Comparison of ENCODE assay signal across 23 mouse cellular contexts in genomic region chr10:87904324-87904723, GRCm38 (mm10). TPM values are rescaled to one million over a fixed set of nuclear protein-coding genes. Genes with fewer than 3 reads are reported as not detected.
DNase-seq lines count a peak whose midpoint lies in the region; ATAC-seq and TF ChIP-seq lines count a peak whose summit lies in the region.
"Had no signal": no experiment of that assay in that cellular context is flagged by ENCODE, and none has a peak within 500 bp of the region (broad histone marks: within the 10 kb centered on the region; RNA-seq: fewer than 3 reads in every experiment).

No protein-coding gene starts in this region.

- peak; percentile 23 to 28 for DNase-seq in cerebellum, postnatal 14 days
- no peak for DNase-seq in cerebellum, adult 2 months
- DNase-seq in heart, adult 18-20 months: no peak
- no peak for DNase-seq in lung, adult 2 months
- DNase-seq in lung, postnatal 10 days: peak; percentile 34
- no peak for DNase-seq in kidney, postnatal 4 days
- DNase-seq: adrenal gland, postnatal 10 days; cerebellum, postnatal 25 days; heart, postnatal 10 days; liver, embryonic 13.5 days; thymus, postnatal 14 days had no signal

- H3K27ac ChIP-seq in cerebellum, adult 2 months (ENCODE audit: insufficient read depth, low read length): no peak overlapping the region
- H3K27ac ChIP-seq in heart, embryonic 13.5 days (replicated peaks): peak overlapping the region; percentile 48
- no peak overlapping the region for H3K27ac ChIP-seq in lung, embryonic 15.5 days
- H3K27ac ChIP-seq: embryonic facial prominence, embryonic 13.5 days; hindbrain, postnatal 0 days; kidney, embryonic 15.5 days; limb, embryonic 12.5 days; liver, embryonic 13.5 days; midbrain, embryonic 15.5 days; neural tube, embryonic 12.5 days had no signal

- TF ChIP-seq CTCF in cerebellum, adult 2 months (IDR thresholded peaks at IDR 0.05; ENCODE audit: borderline replicate concordance, insufficient read depth, low read depth, low read length): no peak
- no peak for TF ChIP-seq CTCF in lung, adult 2 months (IDR thresholded peaks at IDR 0.05; ENCODE audit: insufficient read depth, low read length)

- WGBS in cerebellum, adult 2 months: 13% methylated on average over 5 of the region's 5 CpGs
- WGBS in heart, embryonic 13.5 days: 36% methylated on average over 5 of the region's 5 CpGs
- WGBS in lung, embryonic 15.5 days: 29% methylated on average over 5 of the region's 5 CpGs
- WGBS in lung, adult 2 months: 33% methylated on average over 5 of the region's 5 CpGs

- H3K4me3 ChIP-seq in cerebellum, adult 2 months (replicated peaks; ENCODE audit: insufficient read depth, low read depth, low read length): no peak overlapping the region
- H3K4me3 ChIP-seq in heart, embryonic 13.5 days: no peak overlapping the region
- H3K4me3 ChIP-seq in lung, embryonic 15.5 days: no peak overlapping the region
- no peak overlapping the region for H3K4me3 ChIP-seq in lung, adult 2 months (replicated peaks; ENCODE audit: extremely low read depth, low read depth, low read length)
- H3K4me3 ChIP-seq: embryonic facial prominence, embryonic 13.5 days; erythroblast, embryonic 14.5 days; kidney, embryonic 15.5 days; limb, embryonic 12.5 days; liver, embryonic 13.5 days; midbrain, embryonic 15.5 days; neural tube, embryonic 12.5 days had no signal

- no peak for TF ChIP-seq POLR2A in cerebellum, adult 2 months (IDR thresholded peaks at IDR 0.05; ENCODE audit: borderline replicate concordance, insufficient read depth, low read length)
- TF ChIP-seq POLR2A in lung, adult 2 months (IDR thresholded peaks at IDR 0.05; ENCODE audit: borderline replicate concordance, extremely low read depth, low read depth, low read length): no peak

- ATAC-seq in heart, embryonic 13.5 days (ENCODE audit: extremely low read depth, insufficient number of reproducible peaks, low FRiP score, low TSS enrichment): no peak
- ATAC-seq in lung, embryonic 15.5 days (ENCODE audit: borderline replicate concordance, extremely low read depth, low FRiP score, low TSS enrichment): peak; percentile 11; the same call in 1 of the 2 replicates
- ATAC-seq: forebrain, embryonic 16.5 days; hindbrain, postnatal 0 days; intestine, embryonic 16.5 days; midbrain, embryonic 15.5 days had no signal

- no peaks in the 10 kb centered on the region for H3K4me1 ChIP-seq in cerebellum, adult 2 months (ENCODE audit: control insufficient read depth, insufficient read depth, low read length)
- H3K4me1 ChIP-seq in heart, embryonic 13.5 days: peaks cover 24% of the 10 kb centered on the region
- H3K4me1 ChIP-seq in lung, embryonic 15.5 days: peaks cover 11% of the 10 kb centered on the region; the same call in 1 of the 2 replicates
- no peaks in the 10 kb centered on the region; the same call in 1 of the 2 replicates for H3K4me1 ChIP-seq in lung, adult 2 months (ENCODE audit: control insufficient read depth, insufficient read depth, low read length)
- H3K4me1 ChIP-seq: kidney, embryonic 15.5 days; limb, embryonic 12.5 days; liver, embryonic 13.5 days; midbrain, embryonic 15.5 days; neural tube, embryonic 12.5 days had no signal

- H3K9ac ChIP-seq in heart, embryonic 13.5 days: no peak overlapping the region
- H3K9ac ChIP-seq in lung, embryonic 15.5 days: no peak overlapping the region
- H3K9ac ChIP-seq: embryonic facial prominence, embryonic 13.5 days; kidney, embryonic 15.5 days; limb, embryonic 12.5 days; liver, embryonic 13.5 days; midbrain, embryonic 15.5 days; neural tube, embryonic 12.5 days had no signal

- no peak overlapping the region for H3K4me2 ChIP-seq in heart, embryonic 13.5 days
- H3K4me2 ChIP-seq in lung, embryonic 15.5 days: no peak overlapping the region
- H3K4me2 ChIP-seq: embryonic facial prominence, embryonic 13.5 days; heart, embryonic 11.5 days; kidney, embryonic 15.5 days; limb, embryonic 12.5 days; liver, embryonic 13.5 days; midbrain, embryonic 15.5 days; neural tube, embryonic 12.5 days had no signal

- no peaks in the 10 kb centered on the region for H3K27me3 ChIP-seq in cerebellum, adult 2 months (ENCODE audit: control insufficient read depth, insufficient read depth, low read length)
- H3K27me3 ChIP-seq in heart, embryonic 13.5 days (replicated peaks): no peaks in the 10 kb centered on the region
- H3K27me3 ChIP-seq in lung, embryonic 15.5 days: no peaks in the 10 kb centered on the region
- H3K27me3 ChIP-seq: embryonic facial prominence, embryonic 13.5 days; kidney, embryonic 15.5 days; limb, embryonic 12.5 days; liver, embryonic 13.5 days; midbrain, embryonic 15.5 days; neural tube, embryonic 12.5 days had no signal

- no peaks in the 10 kb centered on the region for H3K9me3 ChIP-seq in heart, embryonic 13.5 days
- H3K9me3 ChIP-seq in lung, embryonic 15.5 days: no peaks in the 10 kb centered on the region
- H3K9me3 ChIP-seq: embryonic facial prominence, embryonic 13.5 days; kidney, embryonic 15.5 days; limb, embryonic 12.5 days; liver, embryonic 13.5 days; midbrain, embryonic 15.5 days; neural tube, embryonic 12.5 days had no signal

- no peaks in the 10 kb centered on the region for H3K36me3 ChIP-seq in heart, embryonic 13.5 days
- no peaks in the 10 kb centered on the region for H3K36me3 ChIP-seq in lung, embryonic 15.5 days
- H3K36me3 ChIP-seq: embryonic facial prominence, embryonic 13.5 days; kidney, embryonic 15.5 days; limb, embryonic 12.5 days; liver, embryonic 13.5 days; midbrain, embryonic 15.5 days; neural tube, embryonic 12.5 days had no signal

RNA-seq across cellular contexts. Expression of gene Igf1, which starts 46.3 kb away (rescaled TPM):
- 4.1 and 4.5 TPM in 2 replicates for polyA plus RNA-seq in cerebellum, adult 2 months (2012; rRNA removed)
- polyA plus RNA-seq in heart, embryonic 13.5 days (2015; fragmentation: Nextera tagmentation; extraction: Ambion mirVana): 34.3 and 39.5 TPM in 2 replicates
- total RNA-seq in heart, adult 18-20 months (2021): 10 to 100 TPM; 11.2 to 13.4 TPM
- 74.5 and 77.1 TPM in 2 replicates for polyA plus RNA-seq in lung, embryonic 15.5 days (2015; fragmentation: Nextera tagmentation; extraction: Ambion mirVana)
- polyA plus RNA-seq in lung, adult 2 months (2012; rRNA removed): 23.6 and 25.7 TPM in 2 replicates

Comparison
In these comparisons a context has a peak if more than half of its experiments do, and no peak if none do; other contexts are left out.
1. DNase-seq: peak in cerebellum, postnatal 14 days (2 of 2) and lung, postnatal 10 days (single experiment); none in cerebellum, adult 2 months (0 of 2), heart, adult 18-20 months (0 of 2), lung, adult 2 months (single experiment) and kidney, postnatal 4 days (0 of 2).